Mouse (Mus musculus) liver, embryonic 15.5 days (tissue): ENCODE data around the gene Hist1h3g. TPM values are rescaled to one million over a fixed set of nuclear protein-coding genes. Genes with fewer than 3 reads are reported as not detected.
A peak's percentile ranks its signal among the peaks of the same experiment; 100 is the strongest.
"Not testable (repeated sequence)": the region's sequence is repeated elsewhere in the genome, so short reads cannot be mapped to it uniquely, and the experiment has no call there.

ENCODE experiments used
- ATAC-seq: fragments of 200-750 bp; cut with Nextera tagmentation; 2 replicates; pipeline ENCODE4 v1.8.0; 2017; ENCODE audit warnings: moderate number of reproducible peaks, mild to moderate bottlenecking, moderate library complexity; ENCODE audit not compliant: insufficient read depth
- H3K27ac ChIP-seq: fragments of 300-500 bp; sonication (generic); replicated peaks from 2 replicates; pipeline ENCODE4 v1.5.1; 2015; ENCODE audit warnings: mild to moderate bottlenecking, inconsistent platforms
- H3K27me3 ChIP-seq: fragments of 300-500 bp; sonication (generic); 2 replicates; pipeline ENCODE4 v1.6.1; 2015; ENCODE audit warnings: mild to moderate bottlenecking, inconsistent platforms
- H3K36me3 ChIP-seq: fragments of 300-500 bp; sonication (generic); replicated peaks from 2 replicates; pipeline ENCODE4 v1.6.1; 2015; ENCODE audit warnings: moderate library complexity, mild to moderate bottlenecking, inconsistent platforms
- H3K4me1 ChIP-seq: fragments of 300-500 bp; sonication (generic); replicated peaks from 2 replicates; pipeline ENCODE4 v1.6.1; 2015; ENCODE audit warnings: inconsistent platforms
- H3K4me2 ChIP-seq: fragments of 300-500 bp; sonication (generic); 2 replicates; pipeline ENCODE4 v1.6.1; 2015; ENCODE audit warnings: moderate library complexity, mild to moderate bottlenecking, inconsistent platforms
- H3K4me3 ChIP-seq: fragments of 300-500 bp; sonication (generic); replicated peaks from 2 replicates; pipeline ENCODE4 v1.5.1; 2015; ENCODE audit warnings: mild to moderate bottlenecking, inconsistent platforms
- H3K9ac ChIP-seq: fragments of 300-500 bp; sonication (generic); 2 replicates; pipeline ENCODE4 v1.6.1; 2015; ENCODE audit warnings: moderate library complexity, mild to moderate bottlenecking, inconsistent platforms
- H3K9me3 ChIP-seq: fragments of 300-500 bp; sonication (generic); replicated peaks from 2 replicates; pipeline ENCODE4 v1.6.1; 2016; ENCODE audit warnings: inconsistent platforms
- WGBS: fragments of 180-500 bp; shearing (Covaris S2); methylation state at CpG from one replicate; pipeline ENCODE4 v1.1.7; 2015; ENCODE audit warnings: mixed read lengths; ENCODE audit not compliant: insufficient replicate concordance; 5-methylcytosine and 5-hydroxymethylcytosine counted together
- polyA plus RNA-seq: library from polyadenylated mRNA; unstranded; fragments of >200 nt; fragmentation: Nextera tagmentation; extraction: Ambion mirVana; gene quantifications from 2 replicates; pipeline ENCODE4 v1.2.1, GENCODE M21; 2015

The Hist1h3g gene
- polyA plus RNA-seq, 1 experiment from 2014 or later, result 9.4 TPM

DNA sequence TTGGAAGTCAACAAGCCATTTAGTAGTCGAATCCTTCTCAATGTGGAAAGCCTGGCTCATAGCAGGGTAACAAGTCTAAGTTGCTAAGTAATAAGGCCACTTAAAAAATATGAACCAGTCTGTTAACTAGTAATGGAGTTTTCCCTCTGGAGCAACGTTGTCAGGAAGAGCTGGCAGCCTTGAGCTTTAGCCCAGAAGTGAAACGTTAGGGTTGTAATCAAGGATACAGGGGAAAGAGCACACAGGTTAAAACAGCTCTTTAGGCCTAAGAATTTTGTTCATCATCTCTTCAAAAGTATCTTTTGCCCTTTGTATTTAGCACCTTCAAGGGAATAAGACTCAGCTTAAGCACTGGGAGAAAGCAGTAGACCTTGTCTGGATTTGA, 15.5 kb downstream of the Hist1h3g start:
- Histone ChIP-seq H3K27ac (peak overlapping the region; percentile 95), H3K27me3 (no peaks in the 10 kb centered on the region)
- peak; percentile 1 for ATAC-seq

DNA sequence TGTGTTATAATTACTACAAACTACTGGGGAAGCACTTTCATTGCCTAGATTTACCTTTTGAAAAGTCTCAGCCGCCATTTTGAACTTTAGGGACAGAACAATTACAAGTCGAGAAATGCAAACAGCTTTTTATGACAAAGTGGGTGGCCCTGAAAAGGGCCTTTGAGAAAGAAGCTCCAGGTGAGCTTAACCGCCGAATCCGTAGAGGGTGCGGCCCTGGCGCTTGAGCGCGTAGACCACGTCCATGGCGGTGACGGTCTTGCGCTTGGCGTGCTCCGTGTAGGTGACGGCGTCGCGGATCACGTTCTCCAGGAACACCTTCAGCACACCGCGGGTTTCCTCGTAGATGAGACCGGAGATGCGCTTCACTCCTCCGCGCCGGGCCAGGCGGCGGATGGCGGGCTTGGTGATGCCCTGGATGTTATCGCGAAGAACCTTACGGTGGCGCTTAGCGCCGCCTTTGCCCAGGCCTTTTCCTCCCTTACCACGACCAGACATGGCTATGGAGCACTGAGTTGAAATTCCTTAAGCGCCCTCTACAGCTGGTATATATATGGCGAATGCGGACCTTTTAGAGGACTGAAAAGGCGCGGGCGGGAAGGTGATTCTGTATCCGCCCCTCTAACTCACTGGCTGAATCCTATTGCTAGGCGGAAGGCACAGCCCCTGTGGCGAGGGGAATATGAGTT, 16.1 kb downstream of the Hist1h3g start, which contains the start of gene Hist1h4f:
TSS of gene Hist1h4f (minus strand) at position 503 of the 689 bp plus-strand sequence.
- Histone ChIP-seq H3K4me2 (peak within 1 kb of the TSS; percentile 64), H3K4me1 (peaks cover 59% of the 10 kb centered on the region), H3K9ac (peak within 1 kb of the TSS; percentile 62), H3K27ac (peak within 1 kb of the TSS; percentile 95), H3K4me3 (peak within 1 kb of the TSS; percentile 56)
- H3K36me3 ChIP-seq, H3K9me3 ChIP-seq, H3K27me3 ChIP-seq: not testable (repeated sequence)
- WGBS, result under 1% methylated on average over 47 of the region's 47 CpGs
- ATAC-seq, result peak; percentile 64

More for the DNA sequence above, 15.5 kb downstream of the Hist1h3g start:
- peaks cover 61% of the 10 kb centered on the region for H3K4me1 ChIP-seq
- peak overlapping the region; percentile 64 for H3K4me2 ChIP-seq
- H3K4me3 ChIP-seq, result peak overlapping the region; percentile 56
- 1% methylated on average over 3 of the region's 3 CpGs for WGBS
- peak overlapping the region; percentile 62 for H3K9ac ChIP-seq
- no peaks in the 10 kb centered on the region for H3K36me3 ChIP-seq
- H3K9me3 ChIP-seq, result no peaks in the 10 kb centered on the region

DNA sequence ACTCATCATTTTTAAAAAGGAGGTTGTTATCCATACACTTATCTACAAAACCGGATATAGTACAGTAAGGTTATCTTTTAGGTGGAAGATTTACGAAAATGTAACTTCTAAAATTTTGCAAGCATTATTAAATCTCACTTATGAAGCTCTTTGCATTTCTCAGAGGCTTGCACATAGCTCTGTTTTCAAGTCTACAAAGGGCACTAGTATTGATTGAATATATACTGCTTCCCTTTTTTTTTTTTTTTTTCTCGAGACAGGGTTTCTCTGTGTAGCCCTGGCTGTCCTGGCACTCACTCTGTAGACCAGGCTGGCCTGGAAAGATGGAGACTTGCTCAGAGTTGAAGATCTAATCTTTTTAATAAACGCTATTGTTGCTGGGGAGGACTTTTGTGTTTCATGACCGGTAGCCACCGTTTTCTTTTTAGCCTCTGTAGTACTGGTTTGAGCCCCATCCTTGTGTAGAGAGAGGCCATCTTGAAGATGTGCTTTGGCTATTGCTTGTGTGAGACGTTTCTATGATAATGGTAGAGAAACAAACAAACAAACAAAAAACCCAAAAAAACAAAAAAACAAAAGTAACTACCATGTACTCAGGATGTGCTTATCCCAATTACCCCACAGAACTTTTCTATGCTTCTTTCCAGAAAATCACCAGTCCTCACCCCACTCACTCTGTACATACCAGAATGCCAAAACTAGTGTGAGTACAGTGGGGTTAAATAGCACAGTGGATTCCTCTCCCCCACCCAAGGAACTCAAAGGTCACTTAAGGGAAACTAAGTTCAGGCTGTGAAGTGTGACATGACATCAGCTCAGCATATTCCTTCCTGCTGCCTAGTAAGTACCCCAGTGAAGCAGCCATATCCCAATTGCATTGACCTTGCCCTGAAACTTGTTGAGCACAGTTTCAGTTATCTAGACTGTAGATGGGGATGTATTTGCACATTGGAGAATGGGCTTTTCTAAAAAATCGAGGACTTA, 17.0 kb downstream of the Hist1h3g start:
- H3K9me3 ChIP-seq, result no peaks in the 10 kb centered on the region
- peak overlapping the region; percentile 64 for H3K4me2 ChIP-seq
- H3K27me3 ChIP-seq, result no peaks in the 10 kb centered on the region
- H3K36me3 ChIP-seq, result no peaks in the 10 kb centered on the region
- 30% methylated on average over 8 of the region's 8 CpGs for WGBS
- peaks cover 56% of the 10 kb centered on the region for H3K4me1 ChIP-seq
- peak overlapping the region; percentile 56 for H3K4me3 ChIP-seq
- peak overlapping the region; percentile 62 for H3K9ac ChIP-seq
- ATAC-seq, result no peak
- H3K27ac ChIP-seq, result peak overlapping the region; percentile 95

DNA sequence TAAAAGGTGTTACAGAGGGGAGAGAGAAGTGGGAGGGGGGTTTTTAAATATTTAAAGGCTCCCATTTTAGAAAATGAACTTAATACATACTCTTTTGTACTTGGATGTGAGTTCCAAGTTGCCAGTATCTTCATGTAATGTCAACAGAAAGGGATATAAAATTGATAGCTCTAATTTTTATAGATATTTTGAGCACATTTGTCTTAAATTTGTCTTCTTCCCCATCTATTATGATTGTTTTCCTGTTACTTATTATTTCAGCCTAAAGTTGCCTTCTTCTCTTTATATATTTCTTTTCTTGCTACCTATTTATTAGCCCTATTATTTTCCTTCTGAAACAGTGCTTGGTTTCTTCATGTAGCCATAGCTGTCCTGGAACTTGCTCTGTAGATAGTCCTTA, 17.7 kb downstream of the Hist1h3g start, which contains the start of gene Hist1h1d:
TSS of gene Hist1h1d (plus strand) at position 301 of the 400 bp plus-strand sequence.
- no peak for ATAC-seq
- Histone ChIP-seq H3K9me3 (no peaks in the 10 kb centered on the region), H3K36me3 (no peaks in the 10 kb centered on the region), H3K27me3 (no peaks in the 10 kb centered on the region), H3K27ac (peak within 1 kb of the TSS; percentile 97), H3K4me1 (peaks cover 57% of the 10 kb centered on the region), H3K9ac (peak within 1 kb of the TSS; percentile 72), H3K4me2 (peak within 1 kb of the TSS; percentile 71), H3K4me3 (peak within 1 kb of the TSS; percentile 56)

DNA sequence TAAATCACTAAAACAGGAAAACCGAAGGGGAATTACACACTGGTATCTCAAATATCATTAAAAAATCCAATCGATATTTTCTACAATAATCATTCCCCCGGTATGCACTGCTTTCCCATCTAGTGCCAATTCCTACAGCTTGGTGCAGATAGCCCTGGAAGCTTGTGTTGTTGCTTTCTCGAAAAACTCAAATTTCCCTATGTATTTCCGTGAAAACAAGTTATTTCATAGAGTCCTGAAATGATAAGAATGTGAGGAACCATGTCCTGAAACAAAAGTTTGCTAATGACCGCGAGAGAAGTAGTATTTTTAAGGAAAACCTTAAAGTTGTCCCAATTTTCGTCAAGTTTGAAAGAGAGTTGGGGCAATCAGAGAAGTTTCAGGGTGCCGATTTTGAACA, 19.2 kb downstream of the Hist1h3g start:
- H3K4me3 ChIP-seq, result peak overlapping the region; percentile 61
- H3K36me3 ChIP-seq, result no peaks in the 10 kb centered on the region
- H3K4me2 ChIP-seq, result peak overlapping the region; percentile 71
- WGBS, result 12% methylated on average over 9 of the region's 9 CpGs
- H3K27me3 ChIP-seq, result no peaks in the 10 kb centered on the region
- peak overlapping the region; percentile 97 for H3K27ac ChIP-seq
- ATAC-seq, result no peak
- H3K4me1 ChIP-seq, result peaks cover 49% of the 10 kb centered on the region
- no peaks in the 10 kb centered on the region for H3K9me3 ChIP-seq
- H3K9ac ChIP-seq, result peak overlapping the region; percentile 72

DNA sequence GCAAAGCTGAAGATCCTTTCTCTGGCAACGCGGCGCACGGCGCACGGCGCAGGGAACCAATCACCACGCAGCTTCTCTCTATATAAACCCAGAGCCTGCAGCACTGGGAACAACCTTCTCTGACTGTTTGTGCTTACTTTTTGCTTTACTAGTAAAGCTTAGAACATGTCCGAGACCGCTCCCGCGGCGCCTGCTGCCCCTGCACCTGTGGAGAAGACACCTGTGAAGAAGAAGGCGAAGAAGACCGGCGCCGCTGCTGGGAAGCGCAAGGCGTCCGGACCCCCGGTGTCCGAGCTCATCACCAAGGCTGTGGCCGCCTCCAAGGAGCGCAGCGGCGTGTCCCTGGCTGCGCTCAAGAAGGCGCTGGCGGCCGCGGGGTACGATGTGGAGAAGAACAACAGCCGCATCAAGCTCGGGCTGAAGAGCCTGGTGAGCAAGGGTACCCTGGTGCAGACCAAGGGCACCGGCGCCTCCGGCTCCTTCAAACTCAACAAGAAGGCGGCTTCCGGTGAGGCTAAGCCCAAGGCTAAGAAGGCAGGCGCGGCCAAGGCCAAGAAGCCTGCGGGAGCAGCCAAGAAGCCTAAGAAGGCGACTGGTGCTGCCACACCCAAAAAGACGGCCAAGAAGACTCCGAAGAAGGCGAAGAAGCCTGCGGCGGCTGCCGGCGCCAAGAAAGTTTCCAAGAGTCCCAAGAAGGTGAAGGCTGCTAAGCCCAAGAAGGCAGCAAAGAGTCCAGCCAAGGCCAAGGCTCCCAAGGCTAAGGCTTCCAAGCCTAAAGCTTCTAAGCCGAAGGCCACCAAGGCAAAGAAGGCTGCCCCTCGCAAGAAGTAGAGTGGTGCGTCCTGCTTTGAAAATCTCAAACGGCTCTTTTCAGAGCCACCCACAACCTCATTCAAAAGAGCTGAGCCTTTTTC, 20.0 kb downstream of the Hist1h3g start:
- WGBS, result under 1% methylated on average over 54 of the region's 54 CpGs
- peak; percentile 72 for ATAC-seq
- Histone ChIP-seq H3K9me3 (no peaks in the 10 kb centered on the region), H3K36me3 (no peaks in the 10 kb centered on the region), H3K9ac (peak overlapping the region; percentile 72), H3K4me3 (peak overlapping the region; percentile 61), H3K27ac (peak overlapping the region; percentile 97), H3K4me2 (peak overlapping the region; percentile 71), H3K27me3 (no peaks in the 10 kb centered on the region), H3K4me1 (peaks cover 44% of the 10 kb centered on the region)

DNA sequence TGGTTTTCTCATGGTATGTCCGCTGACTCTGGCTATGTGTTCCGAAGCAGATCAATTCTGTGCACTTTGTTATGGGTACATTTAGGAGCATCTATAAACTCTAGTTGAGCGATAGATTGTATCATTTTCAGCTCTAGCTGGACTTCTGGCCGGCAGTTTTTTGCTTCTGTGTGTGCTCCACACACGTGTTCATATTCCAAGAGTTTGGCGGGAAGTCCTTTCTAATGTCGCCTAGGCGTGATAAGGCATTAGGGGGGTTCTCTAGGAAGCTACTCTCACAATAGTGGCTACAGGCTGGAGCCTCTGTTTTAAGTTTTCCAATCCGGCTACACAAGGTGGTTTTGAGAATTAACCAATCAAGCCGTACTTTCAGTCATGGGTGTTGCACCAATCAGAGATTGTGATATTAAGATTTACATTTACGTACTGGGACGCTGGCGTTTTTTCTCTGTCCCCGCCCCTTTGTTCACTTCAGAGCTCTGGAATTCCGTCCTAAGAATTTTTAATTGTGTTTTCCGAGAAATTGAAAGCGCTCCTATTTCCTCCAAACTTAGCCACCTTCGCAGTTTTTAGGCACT, 20.7 kb downstream of the Hist1h3g start:
- WGBS, result under 1% methylated on average over 18 of the region's 18 CpGs
- Histone ChIP-seq H3K27ac (peak overlapping the region; percentile 97), H3K4me3 (peak overlapping the region; percentile 61), H3K9me3 (no peaks in the 10 kb centered on the region), H3K9ac (peak overlapping the region; percentile 72), H3K4me2 (peak overlapping the region; percentile 71), H3K36me3 (no peaks in the 10 kb centered on the region), H3K4me1 (peaks cover 46% of the 10 kb centered on the region), H3K27me3 (no peaks in the 10 kb centered on the region)
- peak; percentile 41 for ATAC-seq

DNA sequence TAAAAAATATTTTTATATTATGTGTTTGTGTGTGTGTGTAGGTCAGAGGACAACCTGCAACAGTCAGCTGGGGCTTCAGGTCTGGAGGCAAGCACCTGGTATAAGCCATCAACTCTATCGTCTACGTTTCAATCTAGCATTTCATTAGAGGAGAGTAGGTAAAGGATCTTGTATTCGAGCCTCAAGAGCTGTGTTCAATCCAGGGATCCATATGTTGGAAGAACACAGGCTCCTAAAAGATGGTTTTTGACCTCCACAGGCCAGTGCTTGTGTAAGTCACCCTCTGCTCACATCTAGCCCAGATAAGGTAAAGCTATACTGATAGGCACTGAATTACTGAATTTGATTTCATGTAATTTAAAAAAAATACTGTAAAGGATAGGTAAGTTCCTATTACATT, 21.7 kb downstream of the Hist1h3g start:
- 57% methylated on average over 3 of the region's 3 CpGs for WGBS
- Histone ChIP-seq H3K4me1 (peaks cover 41% of the 10 kb centered on the region), H3K4me3 (peak overlapping the region; percentile 61), H3K36me3 (no peaks in the 10 kb centered on the region), H3K9me3 (no peaks in the 10 kb centered on the region), H3K4me2 (peak overlapping the region; percentile 71), H3K27me3 (no peaks in the 10 kb centered on the region), H3K27ac (peak overlapping the region; percentile 97), H3K9ac (peak overlapping the region; percentile 53; the same call in 1 of the 2 replicates)
- ATAC-seq, result no peak

DNA sequence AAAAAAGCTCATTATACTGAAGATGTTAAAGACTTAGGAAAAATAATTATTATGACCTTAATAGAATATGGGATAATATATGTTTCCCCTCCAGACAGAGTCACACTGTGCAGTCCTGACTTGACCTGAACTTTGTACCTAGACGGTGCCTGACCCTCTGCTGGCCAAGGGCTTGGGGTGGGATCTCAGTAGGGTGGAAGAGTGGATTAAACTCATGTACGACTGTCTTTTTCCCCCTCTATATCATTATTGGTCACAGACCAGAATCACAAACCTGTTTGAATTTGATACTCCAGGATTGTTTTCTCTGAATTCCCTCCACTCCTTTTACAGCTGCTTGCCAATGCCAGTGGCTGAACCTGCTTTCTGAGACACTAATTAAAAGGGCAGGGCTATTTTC, 25.5 kb downstream of the Hist1h3g start:
- Histone ChIP-seq H3K27ac (peak overlapping the region; percentile 80), H3K4me2 (peak overlapping the region; percentile 61), H3K9ac (peak overlapping the region; percentile 56), H3K4me1 (peaks cover 45% of the 10 kb centered on the region), H3K4me3 (peak overlapping the region; percentile 43)
- 23% methylated on average over 2 of the region's 2 CpGs for WGBS
- not testable (repeated sequence) for H3K36me3 ChIP-seq, H3K9me3 ChIP-seq, H3K27me3 ChIP-seq, ATAC-seq

DNA sequence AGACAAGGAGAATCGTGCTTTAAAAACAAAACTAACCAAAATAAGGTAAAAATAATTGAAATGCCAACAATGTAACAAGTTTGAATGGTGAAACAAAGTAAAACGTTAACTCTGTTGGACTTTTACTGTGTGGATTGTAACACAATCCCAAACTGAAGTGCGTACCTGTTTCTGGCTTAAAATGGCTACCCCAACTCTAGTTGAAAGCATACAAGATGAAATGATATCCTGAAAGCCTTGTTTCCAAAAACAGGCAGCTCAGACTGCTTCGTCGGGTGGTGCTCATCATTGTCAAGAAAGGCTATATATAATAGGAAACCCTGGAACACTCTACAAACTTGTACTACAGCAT, 26.3 kb downstream of the Hist1h3g start:
- not testable (repeated sequence) for H3K36me3 ChIP-seq, H3K9me3 ChIP-seq, H3K27me3 ChIP-seq, ATAC-seq
- Histone ChIP-seq H3K9ac (peak overlapping the region; percentile 58; the same call in 1 of the 2 replicates), H3K4me2 (peak overlapping the region; percentile 82), H3K4me1 (peaks cover 44% of the 10 kb centered on the region), H3K27ac (peak overlapping the region; percentile 98), H3K4me3 (peak overlapping the region; percentile 54)
- 0% methylated on average over 2 of the region's 5 CpGs for WGBS
